Mouse (Mus musculus) layer of hippocampus, postnatal 10 days (tissue): ENCODE data around the gene Agrp. TPM values are rescaled to one million over a fixed set of nuclear protein-coding genes. Genes with fewer than 3 reads are reported as not detected.
A peak's percentile ranks its signal among the peaks of the same experiment; 100 is the strongest.

Source experiments
- DNase-seq, 2 experiments: peaks; one replicate each; pipeline ENCODE4 v3.0.0; 2021; ENCODE audit warnings: low spot score in 2 of 2
- total RNA-seq, 2 experiments: library from RNA; stranded (reverse); gene quantifications; 2 replicates each; pipeline ENCODE4 v1.2.3; 2021

Gene Agrp
- total RNA-seq, 2 experiments from 2014 or later, result not detected

DNA sequence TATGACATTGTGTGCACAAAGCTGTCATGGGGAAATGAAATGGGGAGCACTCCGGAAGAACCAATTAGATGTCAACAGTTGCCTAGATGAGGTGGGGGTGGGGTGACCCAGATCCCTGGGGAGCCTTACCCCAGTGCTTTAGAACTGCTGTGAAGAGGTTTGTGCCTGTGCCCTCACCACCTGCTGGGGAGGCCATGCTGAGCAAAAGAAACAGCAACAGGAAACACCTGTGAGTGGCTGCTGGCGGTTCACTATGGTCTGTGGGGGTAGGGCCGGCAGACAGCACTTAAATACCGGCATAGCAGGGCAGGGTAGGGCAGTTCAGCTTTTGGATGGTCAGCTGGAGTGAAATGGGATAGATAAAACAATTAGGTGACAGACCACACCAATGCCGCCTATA lies 14.1 kb downstream of the Agrp start:
- DNase-seq, result peak in 1 of 2 experiments; percentile 18

- peak; percentile 96 to 97 for DNase-seq
Observed at GRCm38 (mm10) chr8:105622421-105622920, 14.7 kb downstream of the Agrp start.

DNA sequence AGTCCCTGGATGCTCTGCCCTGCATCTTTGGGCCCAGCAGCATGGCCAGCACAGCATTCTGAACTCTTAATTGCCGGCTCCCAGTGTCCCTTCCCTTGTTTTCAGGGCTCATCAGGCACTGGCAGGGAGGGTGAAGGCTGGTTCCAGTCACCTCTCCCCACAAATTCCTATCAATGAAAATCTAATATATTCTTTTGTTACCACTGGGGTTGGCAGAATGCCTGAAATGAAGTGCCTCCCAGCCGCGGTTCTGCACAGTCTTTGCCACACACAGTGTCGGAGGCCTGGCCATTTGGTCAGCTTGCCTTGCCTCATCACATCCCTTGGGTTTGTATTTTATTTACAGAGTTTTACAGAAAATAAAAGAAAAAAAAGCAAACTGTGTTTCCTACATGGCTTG lies 15.4 kb downstream of the Agrp start:
- DNase-seq, result peak in 1 of 2 experiments; percentile 34

DNA sequence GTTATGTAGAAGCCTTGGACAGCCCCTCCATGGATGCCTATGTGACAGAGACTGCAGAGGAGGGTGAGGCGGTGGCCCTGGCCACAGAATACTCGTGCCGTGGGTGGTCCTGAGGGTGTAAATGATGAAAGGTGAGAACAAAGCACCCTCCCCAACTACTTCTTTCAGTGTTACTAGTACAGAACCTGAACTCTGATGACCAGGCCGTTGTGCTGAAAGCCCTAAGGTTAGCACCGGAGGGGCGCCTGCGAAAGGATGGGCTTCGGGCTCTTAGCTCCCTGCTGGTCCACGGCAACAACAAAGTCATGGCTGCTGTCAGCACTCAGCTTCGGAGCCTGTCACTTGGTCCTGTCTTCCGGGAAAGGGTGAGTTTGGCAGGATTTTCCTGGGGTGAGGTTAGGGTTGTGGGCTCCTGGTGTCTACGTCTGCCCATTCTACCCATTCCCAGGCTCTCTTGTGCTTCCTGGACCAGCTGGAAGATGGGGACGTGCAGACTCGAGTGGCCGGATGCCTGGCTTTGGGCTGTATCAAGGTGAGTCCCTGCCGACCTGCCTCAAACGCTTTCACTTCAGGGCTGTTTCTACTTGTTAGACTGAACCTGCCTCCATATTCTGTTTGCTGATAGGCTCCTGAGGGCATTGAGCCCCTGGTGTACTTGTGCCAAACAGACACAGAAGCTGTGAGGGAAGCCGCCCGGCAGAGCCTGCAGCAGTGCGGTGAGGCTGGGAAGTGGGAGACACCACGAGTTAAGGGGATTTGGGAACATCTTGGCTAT lies 16.1 kb downstream of the Agrp start:
- peak; percentile 21 to 31 for DNase-seq

GRCm38 (mm10) chr8:105620211-105620610 lies 17.0 kb downstream of the Agrp start:
- peak in 1 of 2 experiments; percentile 13 for DNase-seq

DNA sequence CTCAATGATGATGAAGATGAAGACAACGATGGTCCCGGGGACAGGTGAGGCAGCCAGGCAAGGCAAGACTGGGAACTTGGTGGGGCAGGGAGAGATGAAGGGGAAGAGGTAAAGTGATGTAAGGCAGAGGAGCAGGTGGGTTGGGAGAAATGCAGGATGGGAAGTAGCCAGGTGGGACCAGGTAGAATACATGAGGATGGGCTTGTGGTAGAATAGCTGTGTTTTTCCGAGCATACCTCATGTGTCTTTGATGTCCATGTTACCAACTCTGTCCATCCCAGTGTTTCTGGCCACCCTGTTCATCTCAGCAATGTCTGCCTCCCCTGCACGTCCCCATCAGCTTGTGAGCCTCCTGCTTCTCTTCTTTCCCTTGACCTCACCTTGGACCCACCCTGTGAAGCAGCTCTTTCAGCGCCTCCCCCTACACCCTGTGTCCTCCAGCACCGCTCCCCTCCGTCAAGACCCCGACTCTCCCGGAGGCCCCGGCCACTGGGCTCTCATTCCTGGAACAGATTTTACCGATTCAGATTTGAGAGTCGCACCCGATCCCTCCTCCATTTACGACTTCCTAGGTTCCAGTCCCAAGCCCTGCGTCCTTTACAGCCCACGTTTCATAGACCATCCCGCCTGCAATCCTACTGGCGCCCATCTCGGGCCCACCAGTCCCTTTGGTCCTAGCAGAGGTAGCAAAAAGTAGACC lies 18.2 kb downstream of the Agrp start:
- no peak for DNase-seq

GRCm38 (mm10) chr8:105618279-105618634 lies 18.9 kb downstream of the Agrp start:
- no peak for DNase-seq

DNA sequence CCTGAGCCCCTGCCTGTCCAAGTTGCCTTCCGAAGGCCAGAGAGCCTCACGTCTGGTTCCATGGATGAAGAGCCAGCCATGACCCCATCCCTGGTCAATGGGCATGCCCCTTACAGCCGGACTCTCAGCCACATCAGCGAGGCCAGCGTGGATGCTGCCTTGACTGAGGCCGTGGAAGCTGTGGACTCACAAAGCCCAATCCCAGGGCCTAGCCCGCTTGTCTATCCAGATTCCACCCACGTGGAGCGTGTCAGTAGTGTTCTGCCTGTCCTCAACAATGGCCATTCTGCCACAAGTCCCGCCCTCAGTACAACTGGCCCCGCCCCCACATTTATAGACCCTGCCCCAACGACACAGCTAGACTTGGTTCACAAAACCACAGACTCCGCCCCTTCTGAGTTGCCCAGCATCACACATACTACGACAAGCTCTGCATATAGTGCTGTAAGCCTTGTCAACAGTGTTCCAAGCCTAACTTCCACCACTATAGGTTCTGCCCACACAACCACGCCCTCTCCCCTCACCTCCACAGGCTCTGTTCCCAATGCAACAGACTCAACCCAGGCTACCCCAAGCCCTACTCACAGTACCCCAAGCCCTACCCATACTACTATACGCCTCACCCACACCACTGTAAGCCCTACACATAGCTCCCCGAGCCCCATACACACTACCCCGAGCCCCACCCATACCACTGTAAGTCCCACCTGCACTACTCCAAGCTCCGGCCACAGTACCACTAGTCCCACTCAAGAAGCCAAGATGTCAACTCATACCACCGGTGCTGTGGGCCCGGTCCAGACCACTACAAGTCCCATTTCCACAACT lies 19.5 kb downstream of the Agrp start:
- no peak for DNase-seq

- peak in 1 of 2 experiments; percentile 34 for DNase-seq
Observed at GRCm38 (mm10) chr8:105615942-105616341, 21.3 kb downstream of the Agrp start.

- DNase-seq, result peak; percentile 38 to 54
Observed at GRCm38 (mm10) chr8:105613830-105614511, 23.2 kb downstream of the Agrp start.

DNA sequence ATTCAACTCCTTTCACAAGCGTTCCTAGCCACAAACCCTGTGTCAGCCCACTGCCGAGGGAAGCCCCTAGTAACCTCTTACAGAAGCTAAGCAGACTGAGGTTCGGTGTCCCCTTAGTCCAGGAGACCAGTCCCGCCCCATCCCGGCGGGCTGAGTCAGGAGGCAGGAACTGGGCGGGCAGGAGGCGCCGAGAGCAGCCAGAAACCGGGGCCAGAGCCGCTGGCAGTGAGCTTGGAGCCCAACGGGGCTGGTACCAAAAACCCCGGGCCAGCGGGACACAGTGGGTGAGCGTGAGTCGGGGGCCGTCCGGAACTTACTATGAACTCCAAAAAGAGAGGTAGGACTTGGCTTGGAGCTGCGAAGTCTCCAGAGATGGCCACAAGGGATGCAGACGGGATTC lies 24.2 kb downstream of the Agrp start:
- peak; percentile 28 to 50 for DNase-seq

DNA sequence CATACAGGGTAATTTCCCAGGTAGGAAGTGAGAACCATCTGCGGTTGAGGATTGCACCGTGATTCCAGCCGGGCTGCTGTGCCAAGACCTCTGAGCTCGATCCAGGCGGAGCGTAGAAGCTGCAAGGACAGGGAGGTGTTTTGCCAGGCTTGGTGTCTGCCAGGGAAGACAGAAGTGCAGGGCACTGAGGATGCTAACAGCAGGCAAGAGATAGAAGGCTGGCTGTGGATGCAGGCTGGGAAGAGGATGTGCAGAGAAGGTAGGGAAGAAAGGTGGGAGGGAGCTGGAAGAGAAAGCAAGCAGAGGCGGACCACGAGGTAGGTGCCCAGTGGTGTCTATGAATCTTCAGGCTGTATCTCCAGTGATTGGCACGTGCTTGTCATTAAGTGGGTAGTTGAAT lies 25.4 kb downstream of the Agrp start:
- DNase-seq, result no peak

DNA sequence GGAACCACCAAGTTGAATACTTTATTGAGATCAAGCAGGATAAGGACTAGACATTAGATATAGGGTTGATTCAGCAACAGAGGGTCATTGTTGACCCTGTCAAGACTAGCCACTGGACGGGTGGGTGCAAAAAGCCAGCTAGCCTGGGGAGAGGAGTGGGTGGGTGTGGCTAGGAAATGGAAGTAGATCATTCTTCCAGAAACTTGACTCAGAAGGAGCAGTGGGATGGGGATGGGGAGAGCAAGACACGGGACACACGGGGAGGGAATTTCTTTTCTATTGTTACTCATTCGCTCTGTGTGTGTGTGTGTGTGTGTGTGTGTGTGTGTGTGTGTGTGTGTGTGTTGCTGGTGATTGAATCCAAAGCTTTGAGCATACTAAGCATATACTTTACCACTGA lies 27.4 kb downstream of the Agrp start:
- DNase-seq, result no peak

DNA sequence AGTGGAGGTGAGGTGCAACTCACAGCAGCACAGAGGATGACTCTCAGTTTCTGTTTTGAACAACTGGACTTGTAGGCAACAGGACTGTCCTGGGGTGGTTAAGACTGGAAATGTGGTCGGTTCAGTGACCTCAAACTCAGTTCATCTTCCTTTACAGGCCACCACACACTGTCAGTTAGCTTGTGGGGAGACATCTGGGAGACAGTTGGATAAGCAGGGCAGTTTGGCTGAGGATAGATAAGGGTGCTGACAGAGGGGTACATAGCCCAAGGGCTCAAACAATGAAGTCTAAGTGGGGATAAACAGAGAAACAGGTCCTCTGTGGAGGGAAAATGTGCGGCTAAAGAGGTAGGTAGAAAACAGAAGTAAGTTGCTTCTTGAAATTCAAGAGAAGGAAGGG lies 27.8 kb downstream of the Agrp start:
- DNase-seq, result no peak

- peak; percentile 32 to 58 for DNase-seq
Observed at GRCm38 (mm10) chr8:105607684-105608083, 29.5 kb downstream of the Agrp start.

- DNase-seq, result no peak
Observed at GRCm38 (mm10) chr8:105607062-105607461, 30.1 kb downstream of the Agrp start.

DNA sequence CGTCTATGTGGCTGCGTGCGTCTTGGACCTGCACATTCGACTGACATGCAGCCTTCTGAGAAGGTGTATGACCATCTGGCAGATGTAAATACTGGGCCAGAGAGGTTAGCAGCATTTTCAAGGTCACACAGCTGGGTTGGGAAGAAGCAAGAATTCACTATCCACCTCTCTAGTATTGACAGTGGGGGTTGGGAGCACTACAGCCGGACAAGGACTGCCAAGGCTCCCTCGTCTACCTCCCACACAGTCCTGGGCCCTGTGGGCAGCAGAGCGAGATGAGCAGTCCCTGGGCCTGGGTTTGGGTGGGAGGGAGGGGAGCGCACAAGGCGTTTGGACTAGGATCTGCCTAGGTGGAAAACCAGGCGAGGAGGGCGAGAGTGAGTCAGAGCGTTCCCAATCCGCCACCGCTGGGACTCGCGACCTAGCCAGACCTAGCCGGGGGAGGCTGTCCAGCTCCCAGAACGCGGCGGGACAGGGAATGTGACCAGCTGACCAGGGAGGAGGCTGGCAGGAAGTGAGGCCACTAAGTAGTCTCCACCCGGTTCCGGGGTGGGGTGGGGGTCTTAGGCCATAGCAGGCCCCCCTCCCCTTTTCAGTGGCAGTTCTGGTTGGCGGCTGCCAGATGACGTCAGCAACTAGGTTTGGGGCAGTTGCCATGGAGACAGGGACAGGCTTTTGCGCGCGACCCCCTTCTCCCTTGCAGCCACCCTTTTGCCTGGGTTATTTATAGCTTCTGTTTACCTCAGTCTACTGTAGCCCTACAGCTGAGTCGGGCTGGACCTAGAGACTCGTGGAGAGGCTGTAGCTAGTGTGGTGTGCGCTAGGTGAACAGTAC lies 30.8 kb downstream of the Agrp start:
- peak; percentile 82 to 87 for DNase-seq

DNA sequence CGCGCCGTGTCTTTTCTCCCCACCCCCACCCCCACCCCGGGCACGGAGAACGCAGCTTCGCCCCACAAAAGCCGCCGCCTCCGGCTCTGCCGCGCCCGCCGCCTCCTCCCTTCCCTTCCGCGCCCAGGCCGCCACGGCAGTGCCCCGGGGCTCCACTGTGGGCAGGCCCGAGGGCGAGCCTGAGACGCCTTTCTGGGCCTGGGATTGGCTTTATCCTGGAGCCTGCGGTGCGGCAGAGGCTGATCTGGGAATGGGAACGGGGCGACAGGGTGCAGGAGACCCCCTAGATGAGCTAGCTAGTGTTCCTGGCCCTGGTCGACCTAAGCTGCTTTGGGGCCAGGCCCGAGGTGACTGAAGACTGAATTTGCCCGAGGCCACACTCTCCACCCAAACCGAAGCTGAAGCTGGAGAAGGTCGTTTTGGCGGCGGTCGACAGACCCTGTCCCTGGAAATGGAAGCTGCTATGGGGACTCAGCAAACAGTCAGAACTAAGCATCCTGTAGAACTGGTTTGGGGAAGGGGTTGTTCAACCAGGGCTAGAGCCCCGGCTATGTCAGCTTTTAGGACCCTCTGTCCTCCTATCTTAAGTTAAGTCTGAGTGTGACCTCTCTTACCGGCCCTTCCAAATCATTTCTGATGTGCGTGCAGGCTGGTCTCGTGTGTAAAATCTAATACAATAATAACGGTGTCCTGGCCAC lies 31.6 kb downstream of the Agrp start:
- peak; percentile 49 to 59 for DNase-seq

DNA sequence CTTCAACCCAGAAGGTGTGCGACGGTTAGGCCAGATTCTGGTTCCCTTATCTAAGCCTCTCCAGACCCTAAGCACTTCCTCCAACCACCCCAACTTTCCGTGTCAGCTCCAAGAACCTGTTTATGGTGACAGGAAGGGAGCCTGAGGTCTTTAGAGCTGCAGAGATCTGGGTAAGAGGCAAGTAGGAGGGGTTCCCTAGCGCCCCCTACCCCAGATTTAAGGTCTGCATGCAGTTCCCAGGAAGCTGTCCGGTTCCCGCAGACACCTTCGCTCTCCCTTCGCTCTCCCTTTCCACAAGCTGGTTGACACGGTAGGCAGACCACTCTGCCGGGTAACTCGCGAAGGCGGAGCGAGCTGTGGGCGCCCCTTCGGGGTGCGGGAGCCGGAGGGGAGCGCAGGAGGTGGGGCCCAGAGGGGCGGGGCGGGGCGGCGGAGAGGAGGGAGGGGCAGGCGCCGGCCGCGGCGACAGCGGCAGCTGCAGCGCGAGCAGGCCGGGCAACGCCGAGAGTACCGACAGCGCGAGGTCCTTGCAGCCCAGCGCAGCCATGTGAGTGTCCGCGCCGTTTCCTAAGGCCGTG lies 32.3 kb downstream of the Agrp start, which contains the start of gene Ripor1:
TSS of gene Ripor1 (plus strand) at position 452 of the 578 bp plus-strand sequence.
- DNase-seq, result peak; percentile 77 to 84
